Mouse (Mus musculus) adrenal gland, postnatal 14 days (tissue): ENCODE results near the gene Ptprm. TPM values are rescaled to one million over a fixed set of nuclear protein-coding genes. Genes with fewer than 3 reads are reported as not detected.

Source experiments
- DNase-seq: peaks from one replicate; pipeline ENCODE4 v3.0.0; 2021; ENCODE audit warnings: mixed read lengths
- total RNA-seq: library from RNA; stranded (reverse); gene quantifications from 2 replicates; pipeline ENCODE4 v1.2.3, GENCODE M21; 2021

The Ptprm gene
- total RNA-seq, 1 experiment from 2014 or later = 43.8 TPM

GRCm38 (mm10) chr17:67345157-67345556, 9.1 kb downstream of the Ptprm start:
- peak; percentile 17 for DNase-seq

GRCm38 (mm10) chr17:67343471-67343870, 10.8 kb downstream of the Ptprm start:
- no peak for DNase-seq

GRCm38 (mm10) chr17:67343006-67343405, 11.3 kb downstream of the Ptprm start:
- no peak for DNase-seq

GRCm38 (mm10) chr17:67340362-67340761, 13.9 kb downstream of the Ptprm start:
- DNase-seq = no peak

GRCm38 (mm10) chr17:67339569-67339968, 14.7 kb downstream of the Ptprm start:
- no peak for DNase-seq

- no peak for DNase-seq
Measured at GRCm38 (mm10) chr17:67334310-67334709, 19.9 kb downstream of the Ptprm start.

GRCm38 (mm10) chr17:67329435-67329834, 24.8 kb downstream of the Ptprm start:
- no peak for DNase-seq

- DNase-seq = no peak
Measured at GRCm38 (mm10) chr17:67324499-67324832, 29.8 kb downstream of the Ptprm start.

- no peak for DNase-seq
Measured at GRCm38 (mm10) chr17:67323777-67324498, 30.3 kb downstream of the Ptprm start.

- DNase-seq = no peak
Measured at GRCm38 (mm10) chr17:67314491-67315205, 39.6 kb downstream of the Ptprm start.

GRCm38 (mm10) chr17:67308421-67308820, 45.8 kb downstream of the Ptprm start:
- DNase-seq = no peak

GRCm38 (mm10) chr17:67306066-67306845, 48.0 kb downstream of the Ptprm start:
- no peak for DNase-seq

GRCm38 (mm10) chr17:67304831-67305230, 49.4 kb downstream of the Ptprm start:
- DNase-seq = peak; percentile 90

- peak; percentile 58 for DNase-seq
Measured at GRCm38 (mm10) chr17:67303326-67304099, 50.7 kb downstream of the Ptprm start.

GRCm38 (mm10) chr17:67302569-67302968, 51.7 kb downstream of the Ptprm start:
- DNase-seq = no peak

GRCm38 (mm10) chr17:67302074-67302473, 52.2 kb downstream of the Ptprm start:
- no peak for DNase-seq

- DNase-seq = no peak
Measured at GRCm38 (mm10) chr17:67301367-67301766, 52.9 kb downstream of the Ptprm start.

GRCm38 (mm10) chr17:67298269-67298798, 55.9 kb downstream of the Ptprm start:
- no peak for DNase-seq

- DNase-seq = peak; percentile 68
Measured at GRCm38 (mm10) chr17:67296604-67297595, 57.4 kb downstream of the Ptprm start.

- DNase-seq = no peak
Measured at GRCm38 (mm10) chr17:67290662-67291240, 63.5 kb downstream of the Ptprm start.
